Mouse (Mus musculus) gastrocnemius, postnatal 10 days (tissue): ENCODE data around the gene March9. TPM values are rescaled to one million over a fixed set of nuclear protein-coding genes. Genes with fewer than 3 reads are reported as not detected.
"Not testable (repeated sequence)": the region's sequence is repeated elsewhere in the genome, so short reads cannot be mapped to it uniquely, and the experiment has no call there.

Experiments used
- DNase-seq: peaks from one replicate; pipeline ENCODE4 v3.0.0; 2021; ENCODE audit warnings: mixed read lengths
- total RNA-seq, 2 experiments: library from RNA; stranded (reverse); gene quantifications; 2 replicates each; pipeline ENCODE4 v1.2.3; 2021

The March9 gene
- total RNA-seq, 2 experiments from 2014 or later: 1.1 to 2.0 TPM

DNA sequence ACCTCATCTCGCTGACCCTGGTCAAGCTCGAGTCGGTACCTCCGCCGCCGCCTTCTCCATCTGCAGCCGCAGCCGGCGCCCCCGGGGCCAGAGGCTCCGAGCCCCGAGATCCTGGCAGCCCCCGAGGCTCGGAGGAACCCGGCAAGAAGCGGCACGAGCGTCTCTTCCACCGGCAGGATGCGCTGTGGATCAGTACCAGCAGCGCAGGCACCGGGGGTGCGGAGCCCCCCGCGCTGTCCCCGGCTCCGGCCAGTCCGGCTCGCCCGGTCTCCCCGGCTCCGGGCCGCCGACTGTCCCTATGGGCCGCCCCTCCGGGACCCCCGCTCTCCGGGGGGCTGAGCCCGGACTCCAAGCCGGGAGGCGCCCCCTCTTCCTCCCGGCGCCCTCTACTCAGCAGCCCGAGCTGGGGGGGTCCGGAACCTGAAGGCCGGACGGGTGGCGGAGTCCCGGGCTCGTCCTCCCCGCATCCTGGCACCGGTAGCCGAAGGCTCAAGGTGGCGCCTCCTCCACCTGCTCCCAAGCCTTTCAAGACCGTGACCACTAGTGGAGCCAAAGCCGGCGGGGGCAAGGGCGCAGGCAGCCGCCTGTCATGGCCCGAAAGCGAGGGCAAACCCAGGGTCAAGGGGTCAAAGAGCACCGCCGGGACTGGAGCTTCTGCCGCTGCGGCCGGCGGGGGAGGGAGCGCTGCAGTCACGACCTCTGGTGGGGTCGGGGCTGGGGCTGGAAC, 19.8 kb upstream of the March9 start:
- DNase-seq: peak; percentile 43

DNA sequence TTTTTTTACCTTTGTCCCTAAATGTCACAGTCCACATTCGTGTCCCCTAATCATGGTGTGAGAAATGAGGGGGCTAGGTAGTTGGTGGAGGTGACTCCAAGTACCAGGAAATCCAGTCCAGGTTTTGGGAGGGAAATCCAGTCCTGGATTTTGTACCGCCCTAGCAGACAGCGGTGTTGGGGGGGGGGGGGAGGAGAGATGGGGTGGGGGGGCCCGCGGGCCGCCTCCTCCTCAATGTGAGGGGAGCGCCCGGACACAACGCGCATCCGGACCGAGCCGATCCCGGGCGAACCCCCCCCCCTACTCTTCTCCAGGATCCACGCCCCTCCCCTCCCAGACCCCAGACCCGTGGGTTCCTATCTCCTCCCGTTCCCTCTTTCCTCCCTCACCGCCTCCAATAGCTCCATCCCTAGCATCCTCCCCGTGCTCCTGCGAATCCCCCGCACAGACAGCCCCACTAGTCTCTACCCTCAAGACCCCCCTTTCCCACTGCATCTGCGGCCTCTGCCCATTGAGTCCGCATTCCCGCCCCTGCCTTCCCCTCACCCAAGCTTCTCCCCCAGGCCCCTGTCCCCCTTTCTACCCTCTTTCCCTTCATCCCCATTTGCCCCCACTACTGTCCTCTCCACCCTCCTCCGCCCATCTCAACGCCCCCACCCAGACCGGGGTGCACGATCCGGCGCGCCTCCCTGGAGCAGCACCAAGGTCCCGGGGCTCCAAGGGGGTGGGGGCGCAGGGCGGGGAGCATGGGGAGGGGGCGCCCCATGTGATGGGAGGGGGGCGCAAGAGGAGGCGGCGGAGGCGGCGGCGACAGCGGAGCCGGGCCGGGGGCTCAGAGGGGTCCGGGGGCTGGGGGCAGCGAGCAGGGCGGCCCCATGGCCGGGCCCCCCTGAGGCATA, 18.9 kb upstream of the March9 start:
- DNase-seq: peak; percentile 28

DNA sequence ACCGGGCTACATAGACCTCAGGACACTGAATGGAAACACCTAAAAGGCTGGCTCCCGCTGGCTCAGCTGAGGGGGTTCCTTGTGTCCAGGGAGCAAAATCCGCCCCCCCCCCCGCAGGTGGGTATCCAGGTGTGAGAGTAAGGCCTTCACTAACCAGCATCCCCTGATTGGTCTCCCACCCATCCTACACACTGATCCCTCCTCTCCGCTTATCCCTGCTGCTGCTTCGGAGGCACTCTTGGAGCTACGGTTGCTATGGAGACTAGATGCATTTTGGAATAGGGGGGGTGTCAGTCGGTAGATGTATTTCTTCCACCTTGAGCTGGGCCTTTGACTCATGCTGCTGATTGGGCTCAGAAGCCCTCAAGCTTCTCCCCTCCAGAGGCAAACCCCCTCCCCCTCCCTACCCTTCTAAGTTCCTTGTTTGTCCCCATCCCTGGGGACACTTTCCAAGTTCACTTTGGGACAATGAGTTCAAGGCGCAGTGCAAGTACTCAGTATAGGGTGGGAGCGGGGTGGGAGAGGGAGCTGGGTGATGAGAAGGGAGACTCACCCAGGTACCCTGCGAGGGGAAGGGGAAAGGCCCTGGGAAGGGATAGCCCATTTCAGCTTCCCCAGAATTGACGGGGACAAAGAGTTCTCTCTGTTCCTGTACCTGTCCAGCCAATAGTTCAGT, 18.2 kb upstream of the March9 start:
- DNase-seq: no peak

DNA sequence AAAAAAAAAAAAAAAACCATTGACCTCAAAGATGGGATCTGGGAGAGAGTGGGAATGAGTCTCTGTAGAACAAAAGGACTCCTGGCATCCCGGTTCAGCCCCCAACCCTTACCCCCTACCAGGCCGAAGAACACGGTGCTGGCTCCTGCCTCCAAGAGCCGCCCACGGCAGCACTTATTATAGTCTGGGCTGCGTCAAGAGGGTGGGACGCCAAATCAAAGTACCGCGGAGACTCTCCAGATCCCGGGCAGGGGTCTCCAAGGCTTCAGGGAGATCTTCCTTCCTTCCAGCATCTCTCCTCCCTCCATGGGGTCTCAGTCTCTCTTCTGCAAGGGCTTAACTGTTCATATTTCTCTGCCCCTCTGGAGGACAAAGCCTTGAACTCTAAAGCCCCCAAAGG, 17.5 kb upstream of the March9 start:
- DNase-seq: no peak

DNA sequence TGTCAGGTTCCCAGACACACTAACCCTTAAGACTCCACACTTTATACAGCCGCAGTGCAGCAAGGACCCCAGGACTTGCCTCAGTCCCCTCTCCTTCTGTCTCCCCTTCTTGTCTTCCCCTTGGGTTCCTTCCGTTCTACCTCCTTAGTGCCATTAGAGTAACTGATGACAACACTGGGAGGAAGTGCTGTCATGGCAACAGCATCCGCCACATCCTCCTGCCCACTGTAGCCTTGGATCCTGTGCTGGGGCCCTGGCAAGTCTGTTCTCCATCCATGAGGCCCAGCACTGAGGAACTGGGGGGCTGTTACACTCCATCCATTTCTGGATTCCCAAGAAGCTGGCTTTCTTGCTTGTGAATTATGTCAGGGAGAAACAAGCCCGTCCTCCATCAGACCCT, 16.1 kb upstream of the March9 start:
- no peak for DNase-seq

DNA sequence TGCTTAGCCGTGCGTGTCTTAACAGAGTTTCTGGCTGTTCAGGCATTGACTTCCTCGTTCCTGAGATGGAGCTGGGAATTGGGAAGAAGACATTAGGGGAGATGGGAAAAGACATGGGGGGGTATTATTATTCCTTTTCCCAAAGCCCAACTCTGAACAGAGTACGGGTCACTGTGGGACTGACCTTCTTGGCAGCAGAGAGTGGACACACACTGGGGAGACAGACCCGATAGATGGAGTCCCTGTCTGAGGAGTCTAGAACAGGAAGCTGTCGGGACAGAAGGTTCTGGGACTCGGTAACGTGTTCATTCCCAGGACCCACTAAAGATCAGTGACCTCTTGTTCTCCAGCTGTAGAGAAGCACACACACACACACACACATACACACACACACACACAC, 15.7 kb upstream of the March9 start:
- DNase-seq: no peak

DNA sequence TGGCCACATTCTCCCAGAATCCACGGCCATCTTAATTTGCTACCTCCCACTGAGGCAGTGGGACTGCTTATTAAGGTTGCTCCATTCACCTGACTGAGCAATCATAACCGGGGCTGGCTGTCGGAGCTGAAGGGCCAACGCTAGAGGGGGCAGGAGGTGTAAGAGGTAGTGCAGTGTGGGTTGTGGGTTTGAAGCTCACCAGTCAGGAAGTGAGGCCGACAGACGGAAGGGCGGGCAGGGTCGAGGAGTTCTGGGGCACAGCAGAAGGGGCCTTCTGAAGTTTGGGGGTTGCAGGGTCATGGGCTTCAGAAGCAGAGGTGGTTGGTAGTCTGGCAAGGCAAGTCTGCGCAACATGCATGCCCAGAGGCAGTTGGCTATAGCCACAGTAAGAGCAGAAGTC, 15.1 kb upstream of the March9 start, which contains the start of gene Agap2:
Gene Agap2 (plus strand): TSS at position 205 of the 400 bp plus-strand sequence.
- no peak for DNase-seq

DNA sequence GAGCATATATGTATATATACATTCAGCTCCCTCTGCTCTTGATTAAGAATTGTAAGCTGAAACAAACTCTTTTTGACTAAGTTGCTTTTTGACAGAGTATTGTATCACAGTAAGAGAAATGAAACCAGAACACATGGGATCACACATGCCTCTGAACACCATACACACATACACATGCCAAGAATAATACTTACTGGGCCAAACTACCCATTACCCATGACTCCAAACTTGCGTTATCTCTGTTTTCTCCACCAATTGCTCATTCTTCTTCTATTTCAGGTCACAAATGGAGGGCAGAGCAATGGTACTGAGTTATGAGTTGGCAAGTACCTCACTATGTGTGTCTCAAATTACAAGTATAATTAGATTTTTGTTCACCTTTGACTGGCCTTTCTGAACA, 14.0 kb upstream of the March9 start:
- DNase-seq: no peak

DNA sequence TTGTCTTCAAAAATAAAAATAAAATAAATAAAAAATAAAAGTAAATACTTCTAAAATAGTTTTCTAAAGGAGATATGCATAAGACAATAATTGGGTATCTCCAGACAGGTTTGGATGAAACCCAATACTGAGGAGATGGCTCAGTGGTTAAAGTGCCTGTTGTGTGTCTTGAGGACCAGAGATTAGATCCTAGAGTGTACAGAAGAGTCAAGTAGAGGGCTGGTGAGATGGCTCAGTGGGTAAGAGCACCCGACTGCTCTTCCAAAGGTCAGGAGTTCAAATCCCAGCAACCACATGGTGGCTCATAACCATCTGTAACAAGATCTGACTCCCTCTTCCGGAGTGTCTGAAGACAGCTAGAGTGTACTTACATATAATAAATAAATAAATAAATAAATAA, 13.0 kb upstream of the March9 start:
- not testable (repeated sequence) for DNase-seq

DNA sequence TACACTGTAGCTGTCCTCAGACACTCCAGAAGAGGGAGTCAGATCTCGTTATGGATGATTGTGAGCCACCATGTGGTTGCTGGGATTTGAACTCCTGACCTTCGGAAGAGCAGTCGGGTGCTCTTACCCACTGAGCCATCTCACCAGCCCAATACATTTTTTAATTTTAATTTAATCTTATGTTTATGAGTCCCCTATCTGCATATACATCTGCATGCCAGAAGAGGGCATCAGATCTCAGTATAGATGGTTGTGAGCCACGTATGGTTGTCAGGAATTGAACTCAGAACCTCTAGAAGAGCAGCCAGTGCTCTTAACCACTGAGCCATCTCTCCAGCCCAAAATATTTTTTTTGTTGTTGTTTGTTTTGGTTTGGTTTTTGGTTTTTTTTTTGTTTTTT, 12.3 kb upstream of the March9 start:
- not testable (repeated sequence) for DNase-seq

DNA sequence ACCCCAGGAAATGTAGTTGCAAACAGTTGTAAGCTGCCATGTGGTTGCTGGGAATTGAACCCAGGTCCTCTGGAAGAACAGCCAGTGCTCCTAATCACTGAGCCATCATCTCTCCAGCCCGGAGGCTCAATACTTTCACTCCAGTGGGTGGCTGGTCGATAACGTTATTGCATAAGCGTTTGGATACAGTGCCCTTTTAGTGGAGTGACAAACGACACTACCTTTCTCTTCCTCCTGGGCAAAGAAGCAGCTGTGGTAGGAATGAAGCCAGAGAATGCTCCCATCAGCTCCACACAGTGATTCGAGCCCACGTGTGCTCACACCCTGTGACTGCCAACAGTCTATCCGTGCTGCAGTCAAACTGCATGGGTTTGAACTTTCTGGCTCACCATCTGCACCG, 11.2 kb upstream of the March9 start:
- no peak for DNase-seq

DNA sequence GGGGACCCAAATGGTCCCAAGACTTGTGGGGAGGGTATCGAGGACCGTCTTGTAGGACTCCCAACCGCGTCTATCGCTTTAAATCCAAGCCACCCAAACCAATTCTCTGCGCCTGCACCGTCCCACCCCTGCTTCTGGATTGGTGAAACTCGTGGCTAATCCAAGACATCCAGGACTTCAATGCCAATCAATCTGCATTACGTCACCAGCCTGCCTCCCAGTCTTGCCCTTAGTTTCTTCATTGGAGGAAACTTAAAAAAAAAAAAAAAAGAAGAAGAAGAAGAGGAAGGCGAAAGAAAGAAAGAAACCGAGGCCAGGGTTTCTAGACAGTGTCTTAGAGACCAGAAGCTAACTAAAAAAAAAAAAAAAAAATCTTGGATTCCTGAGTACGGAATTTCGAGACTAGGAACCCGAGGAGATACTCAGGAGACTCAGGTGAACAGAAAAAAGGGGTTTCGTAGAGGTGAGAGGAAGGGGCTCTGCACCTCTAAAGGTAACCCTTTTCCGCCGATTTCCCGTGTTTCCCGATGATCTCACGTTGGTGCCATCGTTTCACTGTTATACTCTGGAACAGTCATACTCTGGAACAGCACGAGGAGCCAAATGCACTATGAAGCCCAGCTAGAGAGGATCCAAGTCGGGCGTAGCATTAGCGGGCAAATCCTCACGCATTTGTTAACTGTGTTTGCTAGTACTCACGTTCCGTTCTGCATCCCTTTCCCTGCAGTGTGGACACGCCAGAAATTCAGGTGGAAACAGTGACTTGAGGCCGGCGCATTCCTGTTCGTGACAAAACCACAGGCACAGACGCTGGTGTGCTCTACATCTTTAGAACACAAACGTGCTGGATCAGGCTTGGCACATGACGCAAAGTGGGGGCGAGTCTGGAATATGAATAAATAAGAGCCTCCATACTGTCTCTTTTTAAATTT, 10.5 kb upstream of the March9 start, which contains the start of gene Tspan31:
Gene Tspan31 (minus strand): TSS at position 75 of the 932 bp plus-strand sequence.
- DNase-seq: peak; percentile 74

DNA sequence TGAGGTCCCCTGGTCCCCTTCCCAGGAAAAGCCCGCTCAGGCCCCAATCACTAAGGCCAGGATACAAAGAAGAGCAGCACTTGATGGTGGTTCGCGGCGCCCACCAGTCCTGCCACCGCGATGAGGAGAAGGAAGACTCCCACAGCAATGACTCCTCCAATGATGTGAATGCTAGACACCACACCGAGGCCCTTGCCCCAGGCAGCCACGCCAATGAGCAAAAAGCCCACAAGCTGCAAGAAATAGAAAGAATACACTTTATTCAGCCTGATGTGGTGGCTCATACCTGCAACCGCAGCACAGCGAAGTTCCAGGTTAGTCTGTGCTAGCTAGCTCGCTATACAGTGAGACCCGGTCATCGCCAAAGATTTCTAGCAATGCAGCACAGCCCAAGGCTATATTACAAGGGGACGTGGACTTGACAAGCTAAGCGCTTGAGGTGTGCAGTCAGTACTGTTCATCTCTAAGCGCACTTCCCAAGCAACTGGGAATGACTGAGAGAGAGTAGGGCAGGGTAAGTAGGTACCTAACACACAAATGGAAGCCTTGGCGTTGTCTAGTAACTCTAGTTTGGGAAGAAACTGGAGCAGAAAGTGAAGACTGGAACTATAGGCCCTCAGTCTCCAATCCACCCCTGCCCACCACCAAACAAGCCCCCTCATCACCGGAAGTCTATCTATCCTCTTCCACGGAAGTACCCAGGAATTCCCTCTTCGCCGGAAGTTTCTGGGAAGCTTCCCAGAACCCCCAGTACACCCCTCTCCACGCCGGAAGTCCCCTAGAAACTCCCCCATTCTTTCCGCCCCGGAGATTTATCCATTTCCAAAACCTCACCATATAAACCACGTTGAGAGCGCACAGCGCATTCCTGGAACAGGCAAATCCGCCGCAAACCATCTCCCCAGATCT, 9.6 kb upstream of the March9 start:
- DNase-seq: no peak

DNA sequence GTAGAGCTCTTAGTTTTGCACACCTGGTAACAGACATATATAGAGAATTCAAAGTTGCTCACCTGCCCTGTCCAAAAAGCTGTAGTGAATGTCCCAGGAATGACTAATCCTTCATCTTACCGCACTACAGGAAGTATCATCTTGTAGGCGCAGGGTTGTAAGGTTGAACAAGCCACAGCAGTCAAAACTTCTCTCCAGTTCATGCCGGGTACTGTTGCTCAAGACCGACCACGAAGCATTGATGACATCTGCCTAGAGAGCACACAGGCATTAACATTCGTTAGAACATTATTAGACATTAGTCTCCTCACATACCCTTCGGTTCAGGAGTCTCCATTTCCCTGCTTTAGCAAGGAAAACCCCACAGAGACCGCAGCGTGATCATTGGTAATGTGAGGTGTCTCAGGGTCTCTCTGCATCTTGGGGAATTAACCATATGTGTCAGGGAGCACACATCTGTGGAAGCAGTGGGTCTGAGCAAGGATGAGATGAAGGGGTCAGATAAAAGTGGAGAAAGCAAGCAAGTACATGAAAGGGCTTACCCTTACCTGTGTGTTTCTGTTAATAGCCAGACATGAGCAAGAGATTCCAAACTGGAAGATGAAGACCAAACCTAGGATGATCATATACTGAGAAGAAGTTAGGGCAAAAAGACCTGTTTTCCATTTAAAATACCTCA, 8.5 kb upstream of the March9 start:
- DNase-seq: no peak

DNA sequence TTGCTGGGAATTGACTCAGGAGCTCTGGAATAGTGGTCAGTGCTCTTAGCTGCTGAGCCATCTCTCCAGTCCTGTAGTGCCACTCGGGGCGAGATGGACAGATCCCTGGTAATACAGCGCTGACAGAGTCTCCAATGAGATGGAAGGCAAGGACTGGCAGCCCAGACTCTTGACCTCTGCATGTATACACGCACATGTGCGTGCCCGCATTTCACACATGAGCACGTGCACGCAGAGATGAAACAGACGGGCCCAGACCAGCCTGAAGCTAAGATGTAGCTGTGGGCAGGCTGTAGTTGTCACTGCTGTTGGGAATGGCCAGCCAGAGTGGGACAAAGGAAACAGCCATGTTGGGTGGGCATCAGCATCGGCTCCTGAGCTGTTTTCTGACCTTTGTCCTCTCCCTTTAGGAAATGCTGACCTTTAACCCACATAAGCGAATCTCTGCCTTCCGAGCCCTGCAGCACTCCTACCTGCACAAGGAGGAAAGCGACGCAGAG, 6.6 kb upstream of the March9 start:
- DNase-seq: no peak

DNA sequence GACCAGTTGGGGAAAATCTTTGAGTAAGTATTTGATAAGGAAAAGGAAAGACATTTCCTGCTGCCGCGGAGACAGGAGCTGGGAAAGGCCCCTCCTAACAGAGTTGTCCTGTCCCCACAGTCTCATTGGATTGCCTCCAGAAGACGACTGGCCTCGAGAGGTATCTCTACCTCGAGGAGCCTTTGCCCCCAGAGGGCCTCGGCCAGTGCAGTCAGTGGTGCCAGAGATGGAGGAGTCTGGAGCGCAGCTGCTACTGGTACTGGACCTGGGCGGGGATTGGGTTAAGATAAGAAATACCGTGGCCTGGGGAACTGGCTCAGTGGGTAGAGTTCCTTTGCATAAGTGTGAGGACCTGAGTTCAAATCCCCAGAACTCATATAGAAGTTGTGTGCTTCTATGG, 6.0 kb upstream of the March9 start:
- DNase-seq: no peak

DNA sequence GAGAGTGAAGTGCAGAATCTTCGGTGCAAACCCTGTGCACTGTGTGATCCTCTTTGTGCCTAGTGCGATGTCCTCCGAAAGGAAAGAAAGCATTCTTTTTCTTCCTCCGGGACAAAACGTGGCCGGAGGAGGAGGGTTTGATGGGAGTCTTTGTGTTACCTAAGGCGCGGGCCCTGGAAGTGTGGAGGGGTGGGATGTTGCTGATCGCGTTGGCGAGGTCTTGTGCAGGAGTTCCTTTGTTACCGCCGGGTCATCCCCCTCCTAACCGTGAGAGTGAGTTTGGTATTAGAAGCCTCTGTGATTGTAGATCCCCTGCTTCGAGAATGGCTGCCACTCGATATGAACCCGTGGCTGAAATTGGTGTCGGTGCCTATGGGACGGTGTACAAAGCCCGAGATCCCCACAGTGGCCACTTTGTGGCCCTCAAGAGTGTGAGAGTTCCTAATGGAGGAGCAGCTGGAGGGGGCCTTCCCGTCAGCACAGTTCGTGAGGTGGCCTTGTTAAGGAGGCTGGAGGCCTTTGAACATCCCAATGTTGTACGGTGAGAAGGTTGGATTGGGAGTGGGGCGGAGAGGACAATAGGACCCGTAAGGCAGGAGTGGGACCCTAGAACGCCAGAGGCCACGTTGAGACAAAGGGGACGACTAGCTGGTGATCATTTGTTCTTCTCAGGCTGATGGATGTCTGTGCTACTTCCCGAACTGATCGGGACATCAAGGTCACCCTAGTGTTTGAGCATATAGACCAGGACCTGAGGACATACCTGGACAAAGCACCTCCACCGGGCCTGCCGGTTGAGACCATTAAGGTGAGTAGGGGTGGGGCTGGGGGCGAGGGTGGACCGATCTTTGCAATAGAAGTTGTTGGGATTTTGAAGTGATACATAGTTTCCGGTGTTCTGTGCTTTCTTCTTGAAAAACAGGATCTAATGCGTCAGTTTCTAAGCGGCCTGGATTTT, 4.2 kb upstream of the March9 start:
- no peak for DNase-seq

DNA sequence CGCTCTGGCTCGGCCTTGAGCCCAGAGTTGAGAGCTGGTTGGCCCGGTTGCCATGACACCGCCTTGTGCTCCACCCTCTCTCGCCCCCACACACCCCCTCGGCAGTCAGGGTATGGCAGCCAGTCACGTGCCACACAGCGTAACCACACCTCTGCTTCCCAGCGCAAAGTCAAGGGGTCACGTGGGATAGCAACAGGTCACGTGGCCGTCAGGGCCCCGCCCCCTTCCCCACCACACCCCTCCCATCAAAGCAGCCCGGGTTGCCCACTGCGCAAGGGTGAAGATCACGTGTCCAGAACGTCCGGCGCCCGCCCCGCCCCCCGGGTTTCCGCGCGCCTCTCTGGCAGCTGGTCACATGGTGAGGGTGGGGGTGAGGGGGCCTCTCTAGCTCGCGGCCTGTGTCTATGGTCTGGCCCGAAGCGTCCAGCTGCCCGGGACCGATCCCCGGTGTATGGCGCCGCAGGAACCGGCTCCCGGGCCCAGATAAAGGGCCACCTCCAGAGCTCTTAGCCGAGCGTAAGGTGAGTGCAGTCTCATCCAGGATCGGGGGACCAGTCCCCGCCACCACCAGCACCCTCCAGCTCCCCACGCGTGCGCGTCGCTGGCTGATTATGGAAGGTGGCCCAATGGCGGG, 3.4 kb upstream of the March9 start, which contains the start of gene Cdk4:
Gene Cdk4 (plus strand): TSS at position 296 of the 634 bp plus-strand sequence.
- peak; percentile 98 for DNase-seq
